Mouse (Mus musculus): Measurements from ENCODE around the gene Dynlt1f. TPM values are rescaled to one million over a fixed set of nuclear protein-coding genes. Genes with fewer than 3 reads are reported as not detected.
"Not testable (repeated sequence)": the region's sequence is repeated elsewhere in the genome, so short reads cannot be mapped to it uniquely, and the experiment has no call there.

The Dynlt1f gene
- polyA plus RNA-seq, 1 experiment from 2014 or later, result 242 TPM

DNA sequence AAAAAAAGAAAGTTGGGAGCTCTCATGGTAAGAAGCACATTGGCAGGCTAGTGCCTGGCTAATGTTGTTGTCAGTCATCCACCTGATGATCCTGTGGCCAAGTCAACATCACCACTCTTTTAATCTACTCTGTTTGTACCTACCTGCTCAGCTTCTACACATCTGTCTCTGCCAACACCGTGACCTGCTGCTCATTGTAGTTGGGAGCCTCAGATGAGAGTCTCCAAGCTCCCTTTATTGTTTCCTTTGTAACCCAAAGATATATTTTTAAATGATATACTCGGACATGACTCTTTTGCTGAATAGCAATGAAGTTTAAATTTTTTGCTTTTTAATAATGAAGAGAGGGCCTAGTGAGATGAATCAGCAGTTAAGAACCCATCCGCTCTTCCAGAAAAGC is 771 bp upstream of the Dynlt1f start:
- not testable (repeated sequence) for H3K36me3 ChIP-seq; H3K4me2 ChIP-seq; ATAC-seq (ENCODE audit: low FRiP score, low read depth); H3K4me1 ChIP-seq (replicated peaks); H3K9me3 ChIP-seq; H3K27me3 ChIP-seq; H3K27ac ChIP-seq (replicated peaks); H3K4me3 ChIP-seq; H3K9ac ChIP-seq
- 91% methylated on average over 1 of the region's 3 CpGs for WGBS

DNA sequence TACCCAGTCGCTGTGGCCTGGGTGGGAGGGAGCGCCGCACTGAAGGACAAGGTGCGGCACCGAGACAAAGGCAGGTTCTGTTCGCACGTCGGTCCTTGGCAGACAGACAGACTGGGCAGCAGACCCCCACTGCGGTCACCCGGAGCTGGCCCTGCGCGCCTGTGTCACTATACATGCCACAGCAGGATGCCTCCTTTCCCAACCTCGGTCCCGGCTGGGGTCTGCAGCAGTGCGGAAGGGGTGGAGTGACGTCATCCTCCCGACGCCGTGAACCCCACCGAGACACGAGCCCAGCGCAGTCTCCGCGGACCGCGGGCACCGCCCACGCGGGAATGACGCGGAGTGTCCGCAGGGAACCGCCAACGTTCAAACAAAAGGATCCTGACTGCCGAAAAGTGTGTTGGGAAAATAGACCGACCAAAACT is 601 bp downstream of the Dynlt1f start:
- Histone ChIP-seq H3K4me3 (peak overlapping the region; percentile 52), H3K4me2 (peak overlapping the region; percentile 53), H3K27ac (replicated peaks) (peak overlapping the region; percentile 93), H3K9ac (peak overlapping the region; percentile 62)
- H3K27me3 ChIP-seq; H3K36me3 ChIP-seq; H3K9me3 ChIP-seq; H3K4me1 ChIP-seq (replicated peaks): not testable (repeated sequence)
- peak; percentile 92 for ATAC-seq (ENCODE audit: low FRiP score, low read depth)
- WGBS, result under 1% methylated on average over 36 of the region's 36 CpGs

DNA sequence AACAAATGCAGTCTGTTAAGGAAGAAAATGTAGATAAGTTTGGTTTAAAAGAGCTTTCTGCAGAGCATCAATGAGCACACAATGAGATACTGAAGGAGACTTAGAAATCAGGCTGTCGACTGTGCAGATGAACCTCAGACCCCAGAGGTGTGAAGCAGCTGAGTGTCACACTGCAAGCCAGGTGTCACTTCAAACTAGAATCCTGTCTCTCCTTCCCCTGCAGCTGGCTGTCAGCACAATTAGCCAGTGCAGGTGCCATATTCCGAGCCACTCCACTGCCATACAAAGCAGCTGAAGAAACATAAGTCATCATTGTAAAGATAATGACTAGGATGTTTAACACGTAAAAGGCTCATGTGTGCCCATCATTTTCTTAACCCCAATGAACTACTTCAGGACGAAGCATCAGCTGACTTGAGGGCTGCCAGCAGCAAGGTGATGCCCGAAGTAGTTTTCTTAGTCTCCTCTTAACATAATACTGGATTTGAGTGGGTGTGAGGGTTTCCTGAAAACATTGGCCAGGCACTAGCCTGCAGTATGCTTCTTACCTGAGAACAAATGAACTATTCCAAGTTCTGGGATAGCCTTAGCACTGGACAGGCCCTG is 2.3 kb downstream of the Dynlt1f start:
- not testable (repeated sequence) for H3K4me3 ChIP-seq; H3K36me3 ChIP-seq; H3K9ac ChIP-seq; ATAC-seq (ENCODE audit: low FRiP score, low read depth); H3K27me3 ChIP-seq; H3K9me3 ChIP-seq; H3K4me1 ChIP-seq (replicated peaks); H3K4me2 ChIP-seq; H3K27ac ChIP-seq (replicated peaks)
- WGBS, result 72% methylated on average over 4 of the region's 5 CpGs

- H3K27ac ChIP-seq (replicated peaks); ATAC-seq (ENCODE audit: low FRiP score, low read depth); H3K9ac ChIP-seq; H3K36me3 ChIP-seq; H3K4me2 ChIP-seq; H3K4me1 ChIP-seq (replicated peaks); H3K9me3 ChIP-seq; H3K4me3 ChIP-seq; H3K27me3 ChIP-seq: not testable (repeated sequence)
- WGBS, result 87% methylated on average over 6 of the region's 7 CpGs
Observed at GRCm38 (mm10) chr17:6650904-6651565, 4.7 kb downstream of the Dynlt1f start.

GRCm38 (mm10) chr17:6647452-6647851 is 8.2 kb downstream of the Dynlt1f start:
- not testable (repeated sequence) for H3K4me1 ChIP-seq (replicated peaks); H3K9me3 ChIP-seq; H3K27ac ChIP-seq (replicated peaks); H3K27me3 ChIP-seq; H3K36me3 ChIP-seq; H3K4me2 ChIP-seq; H3K4me3 ChIP-seq; ATAC-seq (ENCODE audit: low FRiP score, low read depth); H3K9ac ChIP-seq
- 93% methylated on average over 3 of the region's 3 CpGs for WGBS

GRCm38 (mm10) chr17:6646841-6647240 is 8.9 kb downstream of the Dynlt1f start:
- H3K27me3 ChIP-seq; ATAC-seq (ENCODE audit: low FRiP score, low read depth): not testable (repeated sequence)

DNA sequence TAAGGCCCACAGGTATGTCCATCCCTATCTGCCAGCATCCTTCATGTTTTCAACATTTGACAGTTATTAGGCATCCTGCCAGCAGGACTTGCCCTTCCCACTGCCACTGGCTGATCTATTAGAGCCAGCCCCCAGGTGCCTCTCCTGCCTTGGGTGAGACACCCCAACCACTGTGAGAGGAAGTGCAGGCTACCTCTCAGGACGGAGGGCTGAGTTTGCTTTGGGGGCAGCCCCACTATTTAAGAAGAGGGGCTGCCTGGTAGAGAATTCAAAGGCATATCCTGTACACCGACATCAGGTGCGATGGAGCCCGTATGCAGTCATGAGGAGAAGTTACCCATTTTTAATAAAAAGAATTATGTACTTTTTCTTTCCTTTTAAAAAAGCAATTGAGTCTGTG is 10.0 kb downstream of the Dynlt1f start:
- not testable (repeated sequence) for H3K4me1 ChIP-seq (replicated peaks); H3K9ac ChIP-seq; H3K4me2 ChIP-seq; H3K27ac ChIP-seq (replicated peaks); ATAC-seq (ENCODE audit: low FRiP score, low read depth); H3K27me3 ChIP-seq; H3K4me3 ChIP-seq; H3K9me3 ChIP-seq; H3K36me3 ChIP-seq
- WGBS, result 85% methylated on average over 4 of the region's 4 CpGs

More at GRCm38 (mm10) chr17:6646841-6647240, 8.9 kb downstream of the Dynlt1f start:
- H3K4me2 ChIP-seq; H3K36me3 ChIP-seq; H3K27ac ChIP-seq (replicated peaks); H3K4me1 ChIP-seq (replicated peaks); H3K9me3 ChIP-seq; H3K9ac ChIP-seq; H3K4me3 ChIP-seq: not testable (repeated sequence)
- 99% methylated on average over 8 of the region's 8 CpGs for WGBS

DNA sequence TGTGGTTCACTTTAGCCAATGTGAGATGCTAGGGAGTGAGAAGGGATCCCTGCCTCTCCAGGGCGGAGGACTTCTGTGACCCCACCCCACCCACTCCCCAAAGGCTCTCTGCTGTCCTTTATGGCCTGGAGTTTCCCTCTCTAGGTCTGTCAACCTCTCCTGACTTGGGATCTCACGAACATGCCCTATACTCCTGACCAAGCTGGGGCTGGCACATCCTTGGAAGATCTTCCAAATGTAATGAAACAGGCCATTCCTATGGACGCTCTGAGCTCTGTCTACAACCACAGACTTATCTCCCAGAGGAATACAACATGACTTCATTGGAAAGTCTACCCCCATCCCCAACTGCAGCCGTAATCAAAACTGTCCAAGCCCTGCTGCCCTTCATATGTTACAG is 11.0 kb downstream of the Dynlt1f start:
- not testable (repeated sequence) for H3K27me3 ChIP-seq; H3K9ac ChIP-seq; H3K36me3 ChIP-seq; H3K27ac ChIP-seq (replicated peaks); H3K4me2 ChIP-seq; H3K4me3 ChIP-seq; H3K9me3 ChIP-seq; ATAC-seq (ENCODE audit: low FRiP score, low read depth); H3K4me1 ChIP-seq (replicated peaks)
- 90% methylated on average over 4 of the region's 4 CpGs for WGBS

- not testable (repeated sequence) for H3K36me3 ChIP-seq; ATAC-seq (ENCODE audit: low FRiP score, low read depth); H3K9me3 ChIP-seq; H3K4me3 ChIP-seq; H3K4me1 ChIP-seq (replicated peaks); H3K27ac ChIP-seq (replicated peaks); H3K9ac ChIP-seq; H3K4me2 ChIP-seq; H3K27me3 ChIP-seq
- 91% methylated on average over 8 of the region's 9 CpGs for WGBS
Observed at GRCm38 (mm10) chr17:6644210-6644609, 11.5 kb downstream of the Dynlt1f start.

GRCm38 (mm10) chr17:6640771-6641429 is 14.8 kb downstream of the Dynlt1f start:
- WGBS, result 91% methylated on average over 14 of the region's 14 CpGs
- H3K9ac ChIP-seq; H3K4me2 ChIP-seq; ATAC-seq (ENCODE audit: low FRiP score, low read depth); H3K4me3 ChIP-seq; H3K27ac ChIP-seq (replicated peaks); H3K9me3 ChIP-seq; H3K27me3 ChIP-seq; H3K36me3 ChIP-seq; H3K4me1 ChIP-seq (replicated peaks): not testable (repeated sequence)

DNA sequence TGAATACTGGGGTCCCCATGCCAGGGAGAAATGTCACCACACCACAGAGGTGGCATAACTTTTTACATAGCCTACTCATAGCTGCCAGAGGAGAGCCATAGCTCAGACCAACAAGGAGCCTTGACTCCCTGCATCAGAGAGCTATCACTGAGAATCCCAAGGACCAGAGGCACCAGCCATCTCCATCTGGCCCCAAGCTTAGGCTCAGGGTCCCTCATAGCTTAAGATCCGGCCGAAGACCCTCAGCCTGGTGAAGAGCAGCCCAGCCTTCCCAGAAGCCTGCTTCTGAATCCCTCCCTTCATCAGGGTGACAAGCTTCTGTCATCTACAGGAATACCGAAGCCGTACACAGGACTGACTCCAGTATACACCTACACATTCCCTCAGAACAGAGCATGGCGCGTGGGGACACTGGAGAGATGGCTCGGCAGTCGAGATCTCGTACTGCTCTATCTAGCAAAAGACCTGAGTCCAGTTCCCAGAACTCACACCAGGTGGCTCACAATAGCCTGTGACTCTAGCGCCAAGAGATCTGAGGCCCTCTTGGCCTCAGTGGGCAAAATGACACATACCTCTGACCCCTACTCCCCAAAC is 15.6 kb downstream of the Dynlt1f start:
- H3K36me3 ChIP-seq; H3K4me3 ChIP-seq; H3K9me3 ChIP-seq; H3K4me2 ChIP-seq; H3K9ac ChIP-seq; H3K27ac ChIP-seq (replicated peaks); H3K27me3 ChIP-seq; H3K4me1 ChIP-seq (replicated peaks); ATAC-seq (ENCODE audit: low FRiP score, low read depth): not testable (repeated sequence)
- 94% methylated on average over 10 of the region's 10 CpGs for WGBS

DNA sequence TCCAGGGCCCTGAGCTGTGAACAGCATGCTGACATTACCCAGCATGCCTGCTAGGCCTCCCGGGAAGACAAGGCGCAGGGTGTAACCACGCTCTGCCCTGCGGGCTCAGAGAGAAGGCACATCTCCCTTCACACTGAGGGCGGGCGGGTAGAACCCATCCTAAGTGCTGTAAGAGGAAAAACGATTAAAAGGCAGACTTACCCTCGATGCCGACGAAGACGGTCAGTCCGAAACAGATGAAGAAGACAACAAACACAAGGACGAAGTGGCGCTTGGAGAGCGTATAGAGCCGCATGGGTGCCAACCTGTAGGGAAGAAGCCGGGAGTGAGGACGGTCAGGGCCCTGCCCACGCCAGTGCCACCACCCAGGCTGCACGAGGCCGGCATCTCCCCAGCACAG is 16.2 kb downstream of the Dynlt1f start:
- 94% methylated on average over 16 of the region's 21 CpGs for WGBS

More for the DNA sequence above, 16.2 kb downstream of the Dynlt1f start:
- not testable (repeated sequence) for H3K4me2 ChIP-seq; H3K4me1 ChIP-seq (replicated peaks); H3K27ac ChIP-seq (replicated peaks); ATAC-seq (ENCODE audit: low FRiP score, low read depth); H3K27me3 ChIP-seq; H3K9ac ChIP-seq; H3K36me3 ChIP-seq; H3K9me3 ChIP-seq; H3K4me3 ChIP-seq

All from hindbrain, embryonic 15.5 days (tissue).